ENCODE assay signal across 8 mouse cellular contexts in genomic region chr10:127534929-127535384, GRCm38 (mm10). TPM values are rescaled to one million over a fixed set of nuclear protein-coding genes. Genes with fewer than 3 reads are reported as not detected.
DNase-seq lines count a peak whose midpoint lies in the region; ATAC-seq lines count a peak whose summit lies in the region.

No protein-coding gene starts in this region.

- no peak overlapping the region for H3K27ac ChIP-seq in kidney, embryonic 14.5 days (ENCODE audit: low read depth, low read length)
- no peak overlapping the region for H3K27ac ChIP-seq in embryonic facial prominence, embryonic 11.5 days (replicated peaks; ENCODE audit: low read depth, low read length)
- peak overlapping the region; percentile 40 for H3K27ac ChIP-seq in neural tube, embryonic 11.5 days (ENCODE audit: low read depth, low read length)

- peak overlapping the region; percentile 83 for H3K4me2 ChIP-seq in kidney, embryonic 14.5 days (replicated peaks; ENCODE audit: low read depth, low read length)
- peak overlapping the region; percentile 87 for H3K4me2 ChIP-seq in embryonic facial prominence, embryonic 11.5 days (ENCODE audit: low read depth, low read length)
- peak overlapping the region; percentile 73 for H3K4me2 ChIP-seq in neural tube, embryonic 11.5 days (ENCODE audit: low read depth)

- H3K27me3 ChIP-seq in kidney, embryonic 14.5 days (ENCODE audit: control insufficient read depth, insufficient read depth, low read length): peaks cover 70% of the 10 kb centered on the region
- peaks cover 66% of the 10 kb centered on the region for H3K27me3 ChIP-seq in embryonic facial prominence, embryonic 11.5 days (ENCODE audit: control insufficient read depth, insufficient read depth, low read length)
- H3K27me3 ChIP-seq in neural tube, embryonic 11.5 days (ENCODE audit: control insufficient read depth, insufficient read depth, low read length): peaks cover 60% of the 10 kb centered on the region

- H3K9me3 ChIP-seq in kidney, embryonic 14.5 days (ENCODE audit: control insufficient read depth, low read length): no peaks in the 10 kb centered on the region
- H3K9me3 ChIP-seq in embryonic facial prominence, embryonic 11.5 days (replicated peaks; ENCODE audit: control insufficient read depth, low read length): no peaks in the 10 kb centered on the region
- no peaks in the 10 kb centered on the region for H3K9me3 ChIP-seq in neural tube, embryonic 11.5 days (ENCODE audit: control insufficient read depth, low read length)

- no peak for DNase-seq in kidney, postnatal 14 days
- no peak for DNase-seq in embryonic facial prominence, embryonic 11.5 days (ENCODE audit: low spot score)
- DNase-seq in induced T-regulatory cell, adult 2 months (ENCODE audit: low read depth): peak; percentile 39
- DNase-seq in neural tube, embryonic 11.5 days (ENCODE audit: low spot score): peak; percentile 69
- no peak for DNase-seq in adrenal gland, postnatal 25 days
- no peak for DNase-seq in frontal cortex, postnatal 36 days (ENCODE audit: low spot score in 2 of 2)

- 0 out of 2 replicates have a peak overlapping the region, but pooled peaks have one; percentile 35 for H3K9ac ChIP-seq in kidney, embryonic 14.5 days (ENCODE audit: low read depth, low read length)
- H3K9ac ChIP-seq in embryonic facial prominence, embryonic 11.5 days (replicated peaks; ENCODE audit: low read length): no peak overlapping the region
- H3K9ac ChIP-seq in neural tube, embryonic 11.5 days (ENCODE audit: low read length): peak overlapping the region; percentile 39

- H3K4me3 ChIP-seq in kidney, embryonic 14.5 days (ENCODE audit: low read length): peak overlapping the region; percentile 43
- peak overlapping the region; percentile 42 for H3K4me3 ChIP-seq in embryonic facial prominence, embryonic 11.5 days (ENCODE audit: low read depth, low read length)
- peak overlapping the region; percentile 51 for H3K4me3 ChIP-seq in neural tube, embryonic 11.5 days (ENCODE audit: low read depth, low read length)

- 0% methylated on average over 27 of the region's 30 CpGs for WGBS in kidney, embryonic 14.5 days
- under 1% methylated on average over 26 of the region's 30 CpGs for WGBS in embryonic facial prominence, embryonic 11.5 days
- 0% methylated on average over 30 of the region's 30 CpGs for WGBS in neural tube, embryonic 11.5 days

- peaks cover 13% of the 10 kb centered on the region; the same call in 1 of the 2 replicates for H3K36me3 ChIP-seq in kidney, embryonic 14.5 days (ENCODE audit: control insufficient read depth, insufficient read depth, low read length)
- no peaks in the 10 kb centered on the region for H3K36me3 ChIP-seq in embryonic facial prominence, embryonic 11.5 days (replicated peaks; ENCODE audit: control insufficient read depth, insufficient read depth, low read depth, low read length)
- H3K36me3 ChIP-seq in neural tube, embryonic 11.5 days (ENCODE audit: control insufficient read depth, insufficient read depth, low read length): peaks cover 2% of the 10 kb centered on the region; the same call in 1 of the 2 replicates

- peaks cover 22% of the 10 kb centered on the region for H3K4me1 ChIP-seq in kidney, embryonic 14.5 days (ENCODE audit: control insufficient read depth, insufficient read depth, low read length)
- peaks cover 12% of the 10 kb centered on the region for H3K4me1 ChIP-seq in embryonic facial prominence, embryonic 11.5 days (ENCODE audit: control insufficient read depth, insufficient read depth, low read length)
- H3K4me1 ChIP-seq in neural tube, embryonic 11.5 days (ENCODE audit: control insufficient read depth, insufficient read depth, low read length): peaks cover 29% of the 10 kb centered on the region

- ATAC-seq in kidney, embryonic 14.5 days (ENCODE audit: low FRiP score, low TSS enrichment): no peak
- ATAC-seq in embryonic facial prominence, embryonic 11.5 days (replicated peaks; ENCODE audit: insufficient number of reproducible peaks, low FRiP score, low TSS enrichment, low read depth): no peak
- peak; percentile 11 for ATAC-seq in neural tube, embryonic 11.5 days (ENCODE audit: insufficient read depth, low FRiP score, low TSS enrichment)
- no peak for ATAC-seq in granulocyte monocyte progenitor cell, adult 5-6 weeks (replicated peaks; ENCODE audit: poor library complexity, severe bottlenecking)

RNA-seq across cellular contexts. Expression of gene Nxph4, which starts 0.6 kb away (rescaled TPM):
- 0.49 and 1.2 TPM in 2 replicates for polyA plus RNA-seq in kidney, embryonic 14.5 days (2014; fragmentation: Nextera tagmentation; extraction: Ambion mirVana)
- polyA plus RNA-seq in embryonic facial prominence, embryonic 11.5 days (2014; fragmentation: Nextera tagmentation; extraction: Ambion mirVana): 4.4 and 6.9 TPM in 2 replicates
- polyA plus RNA-seq in neural tube, embryonic 11.5 days (2014; fragmentation: Nextera tagmentation; extraction: Ambion mirVana): 45.7 and 46.8 TPM in 2 replicates
- 8.3 and 10.0 TPM in 2 replicates for total RNA-seq in adrenal gland, postnatal 25 days (2021)
- not detected in 2 replicates for total RNA-seq in granulocyte monocyte progenitor cell, adult 5-6 weeks (2014; fragmentation: Nextera tagmentation)
- total RNA-seq in granulocyte monocyte progenitor cell, adult 5-6 weeks (2017): not detected in 2 replicates

RNA-seq across cellular contexts. Expression of gene Shmt2, which starts 12.7 kb away (rescaled TPM):
- 68.9 and 99.8 TPM in 2 replicates for polyA plus RNA-seq in kidney, embryonic 14.5 days (2014; fragmentation: Nextera tagmentation; extraction: Ambion mirVana)
- 68.7 and 73.5 TPM in 2 replicates for polyA plus RNA-seq in embryonic facial prominence, embryonic 11.5 days (2014; fragmentation: Nextera tagmentation; extraction: Ambion mirVana)
- polyA plus RNA-seq in neural tube, embryonic 11.5 days (2014; fragmentation: Nextera tagmentation; extraction: Ambion mirVana): 82.1 and 91.5 TPM in 2 replicates
- 56.3 and 61.1 TPM in 2 replicates for total RNA-seq in adrenal gland, postnatal 25 days (2021)
- total RNA-seq in granulocyte monocyte progenitor cell, adult 5-6 weeks (2014; fragmentation: Nextera tagmentation): 126 and 187 TPM in 2 replicates
- total RNA-seq in granulocyte monocyte progenitor cell, adult 5-6 weeks (2017): 102 and 103 TPM in 2 replicates

RNA-seq across cellular contexts. Expression of gene Ndufa4l2, which starts 20.2 kb away (rescaled TPM):
- polyA plus RNA-seq in kidney, embryonic 14.5 days (2014; fragmentation: Nextera tagmentation; extraction: Ambion mirVana): 27.1 and 32.7 TPM in 2 replicates
- 2.1 and 2.8 TPM in 2 replicates for polyA plus RNA-seq in embryonic facial prominence, embryonic 11.5 days (2014; fragmentation: Nextera tagmentation; extraction: Ambion mirVana)
- polyA plus RNA-seq in neural tube, embryonic 11.5 days (2014; fragmentation: Nextera tagmentation; extraction: Ambion mirVana): 2.4 and 3.4 TPM in 2 replicates
- total RNA-seq in adrenal gland, postnatal 25 days (2021): 43.2 and 50.0 TPM in 2 replicates
- 1.2 TPM in 1 of 2 replicates, not detected in the other for total RNA-seq in granulocyte monocyte progenitor cell, adult 5-6 weeks (2014; fragmentation: Nextera tagmentation)
- total RNA-seq in granulocyte monocyte progenitor cell, adult 5-6 weeks (2017): not detected in 2 replicates

RNA-seq across cellular contexts. Expression of gene Stac3, which starts 33.5 kb away (rescaled TPM):
- 0.39 and 0.50 TPM in 2 replicates for polyA plus RNA-seq in kidney, embryonic 14.5 days (2014; fragmentation: Nextera tagmentation; extraction: Ambion mirVana)
- 0.49 TPM in 1 of 2 replicates, not detected in the other for polyA plus RNA-seq in embryonic facial prominence, embryonic 11.5 days (2014; fragmentation: Nextera tagmentation; extraction: Ambion mirVana)
- polyA plus RNA-seq in neural tube, embryonic 11.5 days (2014; fragmentation: Nextera tagmentation; extraction: Ambion mirVana): 0.50 and 0.95 TPM in 2 replicates
- 2.8 and 4.9 TPM in 2 replicates for total RNA-seq in adrenal gland, postnatal 25 days (2021)
- total RNA-seq in granulocyte monocyte progenitor cell, adult 5-6 weeks (2014; fragmentation: Nextera tagmentation): 0.90 TPM in 1 of 2 replicates, not detected in the other
- 0.13 and 0.26 TPM in 2 replicates for total RNA-seq in granulocyte monocyte progenitor cell, adult 5-6 weeks (2017)

Comparison
In these comparisons a context has a peak if more than half of its experiments do, and no peak if none do; other contexts are left out.
1. DNase-seq: peak in induced T-regulatory cell, adult 2 months (single experiment) and neural tube, embryonic 11.5 days (single experiment); none in kidney, postnatal 14 days (single experiment), embryonic facial prominence, embryonic 11.5 days (single experiment), adrenal gland, postnatal 25 days (single experiment) and frontal cortex, postnatal 36 days (0 of 2).
2. Peak in every context shown above with its lines, with median percentiles within 50 percentile points of each other: H3K4me2 ChIP-seq and H3K4me3 ChIP-seq.